Mouse (Mus musculus) left cerebral cortex, adult 9 months (tissue): Measurements from ENCODE around the gene Proser1.

Experiments
- DNase-seq, 2 experiments: peaks; one replicate each; pipeline ENCODE4 v3.0.0; 2022; ENCODE audit warnings: low spot score in 2 of 2

Proser1 gene

GRCm38 (mm10) chr3:53466481-53466880, 3.0 kb downstream of the Proser1 start:
- no peak for DNase-seq

DNA sequence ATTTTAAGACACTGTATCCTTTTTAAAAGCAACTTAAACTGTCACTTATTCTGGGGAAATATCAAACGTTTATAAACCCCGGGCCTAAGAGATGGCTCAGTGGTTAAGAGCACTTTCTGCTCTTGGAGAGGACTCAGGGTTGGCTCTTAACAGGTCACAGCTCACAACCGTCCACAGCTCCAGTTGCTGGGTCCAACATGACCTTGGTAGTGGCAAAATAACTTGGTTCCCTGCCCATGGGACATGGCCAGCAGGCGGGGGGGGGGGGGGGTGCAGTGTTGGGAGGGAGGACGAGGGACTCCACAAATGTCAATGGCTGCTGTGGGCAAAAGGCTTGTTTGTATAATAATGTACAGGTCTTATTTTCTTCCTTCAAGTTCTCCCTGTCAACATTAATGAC, 3.9 kb downstream of the Proser1 start:
- no peak for DNase-seq

- DNase-seq = no peak
These were observed 6.2 kb downstream of the Proser1 start for GRCm38 (mm10) chr3:53469650-53470049.

DNA sequence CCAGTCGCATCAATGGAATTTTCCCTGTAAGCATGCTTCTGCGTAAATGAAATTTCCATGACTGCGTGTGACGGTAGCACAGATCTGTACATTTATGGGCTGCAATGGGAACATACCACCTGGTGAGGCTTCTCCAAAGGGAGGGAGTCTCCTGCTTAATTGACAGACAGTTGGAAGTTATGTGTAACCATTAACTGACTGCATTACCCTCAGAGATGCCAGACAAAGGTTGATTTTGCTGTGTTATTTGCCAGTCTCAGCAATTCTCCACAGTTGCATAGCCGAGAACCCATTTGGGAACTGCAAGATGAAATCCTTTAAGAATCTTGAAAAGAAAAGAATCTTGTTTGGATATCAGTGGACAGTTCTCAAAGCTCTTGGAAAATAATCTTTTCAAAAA, 8.6 kb downstream of the Proser1 start:
- DNase-seq = no peak

- no peak for DNase-seq
These were observed 10.7 kb downstream of the Proser1 start for GRCm38 (mm10) chr3:53474179-53474578.

GRCm38 (mm10) chr3:53475889-53476288, 12.4 kb downstream of the Proser1 start:
- peak in 1 of 2 experiments; percentile 28 for DNase-seq

GRCm38 (mm10) chr3:53477468-53477867, 14.0 kb downstream of the Proser1 start:
- no peak for DNase-seq

DNA sequence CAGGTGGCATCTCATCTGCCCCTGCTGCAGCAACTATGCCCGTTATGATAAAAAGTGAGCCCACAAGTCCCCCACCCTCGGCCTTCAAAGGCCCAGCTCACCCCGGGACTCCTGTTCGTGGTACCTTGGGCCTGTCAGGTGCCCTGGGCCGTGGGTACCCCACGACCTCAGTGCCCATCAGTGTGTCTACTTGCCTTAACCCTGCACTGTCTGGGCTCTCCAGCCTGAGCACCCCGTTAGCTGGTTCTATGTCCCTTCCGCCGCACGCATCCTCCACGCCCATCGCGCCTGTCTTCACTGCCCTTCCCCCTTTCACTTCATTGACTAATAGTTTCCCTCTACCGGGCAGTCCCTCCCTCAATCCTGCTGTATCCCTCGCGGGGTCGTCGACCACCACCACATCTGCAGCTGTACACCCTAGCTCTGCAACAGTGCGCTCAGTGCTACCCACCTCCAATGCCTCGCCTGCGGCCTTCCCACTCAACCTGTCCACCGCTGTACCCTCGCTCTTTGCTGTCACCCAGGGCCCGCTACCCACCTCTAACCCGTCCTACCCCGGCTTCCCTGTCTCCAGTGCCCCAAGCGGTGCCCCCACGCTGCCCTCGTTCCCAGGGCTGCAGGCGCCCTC, 15.1 kb downstream of the Proser1 start:
- DNase-seq = no peak

GRCm38 (mm10) chr3:53483414-53484059, 20.1 kb downstream of the Proser1 start:
- DNase-seq = no peak

GRCm38 (mm10) chr3:53486561-53486960, 23.1 kb downstream of the Proser1 start:
- no peak for DNase-seq

DNA sequence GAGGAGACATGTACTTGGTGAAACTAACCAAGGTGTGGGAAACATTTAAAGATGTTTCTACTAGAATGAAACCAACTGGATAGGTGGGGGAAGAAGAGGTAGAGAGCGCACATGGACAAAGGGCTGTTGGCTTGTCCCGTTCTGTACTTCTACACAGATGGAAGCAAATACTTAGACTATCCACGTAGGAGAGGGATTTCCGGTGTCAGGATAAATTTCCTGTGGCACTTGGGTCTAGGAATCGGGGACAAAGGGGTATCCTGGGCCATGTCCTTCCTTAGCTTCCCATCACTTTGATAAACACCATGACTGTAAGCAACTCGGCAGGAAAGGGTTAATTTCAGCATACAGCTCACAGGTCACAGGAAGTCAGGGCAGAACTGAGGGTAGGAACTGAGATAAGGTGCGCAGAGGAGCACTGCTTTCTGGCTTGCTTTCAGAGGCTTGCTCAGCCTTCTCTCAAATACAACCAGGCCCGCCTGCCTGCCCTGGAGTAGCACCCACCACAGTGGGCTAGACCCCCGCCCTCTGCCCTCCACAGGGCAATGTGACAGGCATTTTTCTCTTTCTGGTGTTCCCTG, 23.6 kb downstream of the Proser1 start:
- DNase-seq = no peak

- DNase-seq = no peak
These were observed 24.9 kb downstream of the Proser1 start, which contains the start of gene Stoml3 for GRCm38 (mm10) chr3:53488353-53488752. TSS of gene Stoml3 (plus strand) at chr3:53488653.

DNA sequence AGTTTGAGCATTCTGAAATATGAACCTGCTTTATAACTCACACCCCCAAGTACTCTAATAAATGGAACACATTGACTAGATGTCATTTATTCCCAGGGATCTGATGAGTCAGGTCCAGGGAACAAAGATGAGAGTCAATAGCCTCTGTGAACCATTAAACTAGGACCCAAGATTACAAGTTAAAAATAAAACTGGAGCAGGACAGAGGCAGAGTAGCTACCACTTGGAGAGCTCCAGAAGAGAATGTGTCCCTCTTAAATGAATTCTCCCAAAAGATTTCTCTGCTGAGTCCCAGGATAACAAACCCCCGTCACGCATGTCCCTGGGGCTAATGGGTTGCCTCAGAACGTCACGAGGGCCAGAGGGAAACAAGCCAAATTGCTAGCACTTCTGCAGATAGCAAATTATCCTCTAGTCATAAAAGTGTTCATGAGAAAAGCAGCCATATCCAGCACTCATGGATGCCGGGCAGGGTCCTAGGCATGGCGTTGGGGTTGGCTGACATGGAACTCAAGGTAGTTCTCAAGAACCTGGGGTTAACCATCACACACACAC, 35.0 kb downstream of the Proser1 start:
- no peak for DNase-seq

DNA sequence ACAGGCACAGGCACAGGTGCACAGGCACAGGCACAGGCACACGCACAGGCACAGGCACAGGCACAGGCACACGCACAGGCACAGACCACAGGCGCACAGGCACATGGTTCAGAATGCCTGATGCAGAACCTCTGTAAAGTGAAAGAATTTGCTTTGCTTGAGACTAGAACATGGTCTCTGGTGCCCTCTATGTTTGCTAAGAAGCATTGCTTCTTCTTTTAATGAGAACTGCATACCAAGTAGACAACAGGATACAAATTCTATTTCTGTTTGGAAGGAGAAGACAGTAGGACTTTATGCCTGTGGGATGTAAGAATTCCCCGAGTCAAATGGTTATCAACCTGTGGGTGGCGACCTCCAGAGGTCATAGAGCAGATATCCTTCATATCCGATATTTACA, 39.0 kb downstream of the Proser1 start:
- no peak for DNase-seq

DNA sequence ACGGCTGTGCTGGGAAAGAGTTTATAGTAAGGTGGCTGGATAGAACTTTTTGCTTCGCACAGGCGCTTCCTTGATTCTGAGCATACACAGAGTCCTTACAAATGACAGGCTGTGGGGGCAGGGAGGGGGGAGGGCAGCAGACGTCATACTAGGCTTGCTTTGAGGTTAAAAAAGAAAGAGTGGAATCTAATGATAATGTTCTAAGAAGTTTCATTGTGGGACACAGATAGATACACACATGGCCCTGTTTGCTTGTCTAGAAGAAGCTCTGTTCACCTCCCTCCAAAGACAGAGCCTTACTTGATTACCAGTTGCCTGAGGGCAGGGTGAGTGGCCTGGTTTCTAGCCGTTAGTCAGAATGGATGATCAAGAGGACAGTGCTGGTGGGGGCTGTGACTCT, 49.6 kb downstream of the Proser1 start:
- DNase-seq = no peak

DNA sequence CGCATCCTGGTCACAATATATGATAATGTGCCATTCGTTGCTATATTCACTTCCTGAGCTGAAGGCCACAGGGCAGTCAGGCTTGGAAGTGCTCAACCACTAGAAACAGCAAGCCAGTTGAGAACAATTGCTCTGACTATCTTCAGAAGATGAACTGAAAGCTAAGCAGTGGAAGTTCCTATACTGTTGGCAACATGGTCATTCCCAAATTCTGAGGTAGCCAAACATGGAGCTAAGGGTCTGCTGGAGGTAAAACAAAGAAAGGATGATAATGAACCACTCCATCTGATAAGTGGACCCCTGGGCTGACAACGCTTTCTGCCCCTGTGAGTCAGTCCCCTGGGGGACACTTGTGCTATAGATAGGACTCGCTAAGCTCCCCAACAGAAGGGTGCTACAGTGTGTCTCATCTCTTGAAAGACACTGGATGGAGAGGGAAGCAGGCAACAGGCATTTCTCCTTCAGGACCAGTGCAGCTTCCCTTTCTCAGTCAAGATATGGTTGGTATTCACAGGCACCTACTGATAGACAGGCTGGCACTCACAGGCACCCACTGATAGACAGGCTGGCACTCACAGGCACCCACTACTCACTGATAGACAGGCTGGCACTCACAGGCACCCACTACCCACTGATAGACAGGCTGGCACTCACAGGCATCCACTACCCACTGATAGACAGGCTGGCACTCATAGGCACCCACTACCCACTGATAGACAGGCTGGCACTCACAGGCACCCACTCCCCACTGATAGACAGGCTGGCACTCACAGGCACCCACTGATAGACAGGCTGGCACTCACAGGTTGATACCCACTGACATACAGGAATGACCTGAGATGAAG, 51.0 kb downstream of the Proser1 start:
- DNase-seq = no peak

GRCm38 (mm10) chr3:53522794-53523193, 59.3 kb downstream of the Proser1 start:
- no peak for DNase-seq

DNA sequence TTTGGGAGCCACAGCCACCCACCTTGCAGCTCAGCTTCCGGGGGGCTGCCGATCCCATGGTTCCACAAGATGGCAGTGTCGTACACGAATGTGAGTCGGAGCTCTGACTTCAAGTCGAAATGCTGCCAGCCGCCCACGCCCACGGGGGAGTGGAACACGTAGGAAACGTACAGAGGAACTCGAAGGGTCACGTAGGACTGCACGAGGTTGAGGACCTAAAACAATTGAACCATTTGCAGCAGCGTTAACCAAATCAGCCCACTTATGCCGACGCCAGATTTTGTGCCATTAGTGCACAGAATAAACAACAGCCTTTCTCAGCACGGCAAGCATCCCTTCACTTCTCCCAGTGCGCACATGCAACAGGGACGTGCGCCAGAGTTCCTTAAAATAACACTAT, 62.3 kb downstream of the Proser1 start:
- DNase-seq = peak; percentile 68 to 84

DNA sequence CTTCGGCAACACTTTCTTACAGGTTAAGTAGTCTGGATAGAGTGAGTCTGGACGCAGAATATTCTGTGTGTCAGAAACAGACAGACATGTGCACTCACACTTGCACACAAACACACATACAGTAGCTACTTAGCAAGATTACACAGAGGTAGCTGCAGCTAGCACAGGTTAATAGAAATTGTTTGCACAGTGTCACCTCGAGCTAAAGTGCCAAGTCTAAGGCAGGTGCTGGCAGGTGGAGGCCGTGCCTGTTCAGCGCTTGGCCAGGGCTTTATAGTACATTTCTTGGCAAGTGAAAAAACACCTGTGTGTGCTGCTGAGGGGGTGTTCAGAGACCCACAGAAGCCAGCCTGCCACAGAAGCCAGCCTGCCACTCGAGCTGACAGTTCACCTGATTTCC, 66.8 kb downstream of the Proser1 start:
- DNase-seq = no peak
